Mouse (Mus musculus) testis, postnatal 14 days (tissue): ENCODE results near the gene Cd320.
"Not testable (repeated sequence)": the region's sequence is repeated elsewhere in the genome, so short reads cannot be mapped to it uniquely, and the experiment has no call there.

Experiments used
- DNase-seq: peaks from one replicate; pipeline ENCODE4 v3.0.0; 2021; ENCODE audit warnings: low spot score

The Cd320 gene

DNA sequence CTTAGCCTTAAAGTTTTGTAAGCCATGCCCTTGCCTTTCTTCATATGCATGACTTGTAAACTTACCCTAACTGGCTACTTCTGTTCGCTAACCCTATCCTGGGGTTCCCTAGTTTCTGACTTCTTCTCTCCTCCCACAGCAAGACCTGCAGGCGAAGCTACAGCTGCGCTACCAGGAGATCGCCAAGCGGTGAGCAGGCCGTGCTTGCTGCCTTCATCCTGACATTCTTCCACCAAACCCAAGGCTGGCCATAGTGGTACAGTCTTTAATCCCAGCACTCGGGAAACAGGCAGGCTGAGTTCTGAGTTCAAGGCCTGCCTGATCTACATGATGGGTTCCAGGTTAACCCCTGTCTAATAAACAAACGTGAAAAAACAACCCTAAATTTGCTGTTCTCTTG is 17.4 kb upstream of the Cd320 start:
- DNase-seq, result no peak

DNA sequence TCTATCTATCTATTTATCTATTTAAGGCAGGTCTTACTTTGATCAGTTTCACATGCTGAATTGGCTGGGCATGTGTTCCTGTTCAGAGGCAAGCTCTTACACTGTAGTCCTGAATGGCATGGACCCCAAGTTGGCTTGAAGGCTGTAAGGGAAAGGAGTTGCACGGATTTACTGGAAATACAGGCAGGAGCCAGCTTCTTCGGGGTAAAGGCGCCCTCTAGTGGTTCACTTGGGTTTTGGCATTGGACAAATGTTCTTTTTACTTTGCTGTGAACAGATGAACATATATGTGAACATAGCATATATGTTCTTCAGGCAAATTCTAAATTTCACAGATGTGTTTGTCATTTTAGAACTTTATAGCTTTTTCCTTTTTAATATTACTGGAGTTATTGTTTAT is 16.0 kb upstream of the Cd320 start:
- peak; percentile 55 for DNase-seq

DNA sequence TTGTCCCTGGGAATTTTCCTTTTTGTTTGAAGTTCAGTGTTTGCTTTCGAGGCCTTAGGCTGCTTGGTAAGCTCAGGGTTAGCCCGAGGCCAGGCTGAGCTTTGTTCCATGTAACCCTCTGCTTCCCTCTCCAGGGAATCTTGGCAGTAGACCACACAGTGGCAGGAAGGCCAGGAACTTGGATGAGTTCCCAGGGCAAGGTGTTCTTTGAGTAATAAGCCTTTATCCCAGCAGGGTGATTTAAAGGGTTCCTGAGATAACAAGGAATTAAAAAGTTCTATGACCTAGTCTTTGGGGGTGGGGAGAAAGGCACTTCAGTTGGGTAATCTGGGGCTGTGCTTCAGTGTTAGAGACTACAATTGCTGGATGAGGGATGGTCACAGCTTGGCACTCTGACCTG is 14.0 kb upstream of the Cd320 start:
- peak; percentile 76 for DNase-seq

DNA sequence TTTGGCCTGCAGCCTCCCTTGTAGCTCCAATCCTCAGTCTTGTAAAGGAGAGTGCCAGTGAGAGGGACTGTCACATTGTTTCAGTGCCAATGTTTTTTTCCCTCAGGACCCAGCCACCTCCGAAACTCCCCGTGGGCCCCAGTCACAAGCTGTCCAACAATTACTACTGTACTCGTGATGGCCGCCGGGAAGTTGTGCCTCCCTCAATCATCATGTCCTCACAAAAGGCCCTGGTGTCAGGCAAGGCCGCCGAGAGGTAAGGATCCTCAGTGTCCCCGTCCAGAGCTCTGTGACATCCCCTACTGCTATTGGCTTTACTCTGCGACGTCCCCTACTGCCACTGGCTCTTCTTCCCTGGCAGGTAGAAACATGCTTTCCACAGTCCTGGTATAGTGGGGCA is 13.3 kb upstream of the Cd320 start:
- DNase-seq, result no peak

DNA sequence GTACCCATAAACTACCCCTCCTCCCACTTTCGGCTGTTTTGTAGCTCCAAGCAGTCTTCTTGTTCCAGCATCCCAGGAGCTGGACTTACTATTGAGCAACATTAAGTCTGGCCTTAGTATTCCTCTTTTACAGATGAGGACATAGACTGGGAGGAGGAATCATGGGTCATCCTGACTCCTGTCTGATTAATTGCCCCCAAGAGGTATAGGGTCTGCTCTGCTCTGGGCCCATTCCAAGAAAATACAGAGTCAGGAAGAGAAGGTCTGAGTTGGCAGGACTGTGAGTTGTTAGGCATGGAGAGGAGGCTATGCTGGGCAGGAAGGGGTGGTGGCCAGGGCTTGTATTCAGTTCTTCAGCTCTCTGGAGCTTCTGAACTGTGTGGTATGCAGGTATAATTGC is 1.3 kb downstream of the Cd320 start:
- no peak for DNase-seq

DNA sequence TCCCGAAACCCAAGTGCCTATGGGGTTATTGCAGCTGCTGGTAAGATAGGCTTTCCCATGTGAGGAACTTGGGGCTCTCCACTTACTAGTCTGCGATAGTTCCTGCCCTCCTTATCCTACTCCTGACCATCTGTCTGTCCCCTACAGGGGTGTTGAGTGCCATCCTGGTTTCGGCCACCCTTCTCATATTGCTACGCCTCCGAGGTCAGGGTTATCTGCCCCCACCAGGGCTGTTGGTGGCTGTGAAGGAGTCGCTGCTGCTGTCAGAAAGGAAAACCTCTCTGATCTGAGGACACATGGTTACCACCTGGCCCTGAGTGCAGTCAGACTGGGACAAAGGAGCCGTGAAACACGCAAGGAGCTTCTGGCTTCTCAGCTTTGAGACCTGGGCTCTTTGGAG is 5.2 kb downstream of the Cd320 start:
- no peak for DNase-seq

DNA sequence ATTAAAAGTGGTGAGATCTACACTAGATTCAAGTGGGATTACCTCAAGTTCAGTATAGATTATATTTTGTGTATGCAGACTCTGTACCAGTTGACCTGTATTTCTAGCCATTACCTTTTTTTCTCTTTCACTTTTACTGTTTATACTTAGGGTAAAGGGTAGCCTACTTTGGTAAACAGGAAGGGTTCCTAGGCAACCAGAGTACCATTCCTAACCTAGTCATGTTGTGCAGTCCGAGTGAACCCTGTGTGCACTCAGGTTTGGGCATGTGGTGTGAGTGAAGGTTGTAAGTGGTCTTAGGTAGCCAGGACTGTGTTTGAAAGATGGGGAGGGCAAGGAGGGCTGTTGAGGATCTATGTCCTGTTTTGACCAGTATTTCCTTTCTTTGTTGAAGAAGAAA is 8.4 kb downstream of the Cd320 start:
- DNase-seq, result no peak

DNA sequence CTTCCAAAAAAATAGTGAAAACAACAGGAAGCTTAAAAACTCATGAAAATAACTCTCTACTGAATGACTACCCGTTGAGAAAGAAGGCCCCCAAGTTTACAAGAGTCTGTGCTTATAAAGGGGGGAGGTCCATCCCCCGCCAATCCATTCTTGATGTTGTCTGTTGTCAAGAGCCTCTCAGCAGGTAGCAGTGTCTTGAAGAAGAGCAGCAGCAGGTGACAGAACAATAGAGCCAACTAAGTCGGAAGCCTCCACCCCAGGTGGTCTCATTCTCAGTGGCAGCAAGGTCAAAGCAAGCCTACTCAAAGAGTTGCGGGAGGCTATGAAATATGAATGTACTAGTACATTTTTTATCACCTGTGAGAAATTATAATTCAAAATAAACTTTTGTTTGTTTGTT is 14.9 kb downstream of the Cd320 start:
- no peak for DNase-seq

DNA sequence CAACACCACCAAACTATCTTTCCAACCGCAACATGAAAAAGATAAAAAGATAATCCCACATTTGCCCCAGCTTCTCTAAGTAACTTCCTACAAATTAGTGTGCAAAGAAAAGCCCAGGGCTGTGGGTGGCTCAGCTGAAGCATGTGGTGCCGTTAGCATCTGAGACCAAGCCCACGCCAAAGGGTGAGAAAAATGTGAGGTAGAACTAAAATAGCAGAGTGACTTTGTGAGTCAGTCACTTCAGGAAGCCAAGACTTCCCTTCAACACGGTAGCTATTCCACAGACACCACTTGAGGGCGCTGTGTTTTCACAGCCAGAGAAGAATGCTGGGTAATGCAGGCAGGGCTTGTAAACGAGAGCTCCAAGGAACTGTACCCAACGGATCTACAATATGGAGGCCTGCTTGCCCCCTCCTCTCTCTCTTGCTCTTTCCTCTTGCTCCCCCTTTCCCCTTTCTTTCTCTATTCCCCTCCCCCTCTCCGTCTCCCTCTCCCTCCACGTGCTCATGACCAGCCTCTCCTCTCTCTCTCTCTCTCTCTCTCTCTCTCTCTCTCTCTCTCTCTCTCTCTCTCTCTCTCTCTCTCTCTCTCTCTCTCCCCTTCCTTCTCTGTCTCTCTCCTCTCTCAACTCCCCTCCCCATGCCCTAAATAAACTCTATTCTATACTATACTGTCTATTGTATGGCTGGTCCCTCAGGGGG is 22.6 kb downstream of the Cd320 start:
- DNase-seq, result no peak

DNA sequence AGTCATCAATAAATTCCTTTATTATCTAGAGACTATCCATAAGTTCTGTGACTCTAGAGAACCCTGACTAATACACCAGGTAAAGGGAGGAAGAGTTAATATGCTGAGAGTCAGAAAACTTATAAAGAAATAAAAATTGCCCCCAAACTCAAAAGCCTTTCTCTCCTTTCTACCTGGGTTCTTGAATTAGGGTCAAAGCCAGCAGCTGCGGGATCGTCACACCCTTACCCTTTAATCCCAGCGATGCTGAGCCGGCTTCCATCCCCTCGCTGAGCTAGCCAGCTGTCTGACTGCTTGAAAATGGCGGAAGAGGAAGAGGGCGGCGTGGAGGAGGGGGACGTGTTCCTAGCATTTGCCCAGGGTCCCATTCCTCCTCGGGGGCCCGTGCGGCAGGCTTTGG is 30.6 kb downstream of the Cd320 start, which contains the start of gene Gm7029:
TSS of gene Gm7029 (plus strand) at position 301 of the 400 bp plus-strand sequence.
- DNase-seq, result not testable (repeated sequence)

DNA sequence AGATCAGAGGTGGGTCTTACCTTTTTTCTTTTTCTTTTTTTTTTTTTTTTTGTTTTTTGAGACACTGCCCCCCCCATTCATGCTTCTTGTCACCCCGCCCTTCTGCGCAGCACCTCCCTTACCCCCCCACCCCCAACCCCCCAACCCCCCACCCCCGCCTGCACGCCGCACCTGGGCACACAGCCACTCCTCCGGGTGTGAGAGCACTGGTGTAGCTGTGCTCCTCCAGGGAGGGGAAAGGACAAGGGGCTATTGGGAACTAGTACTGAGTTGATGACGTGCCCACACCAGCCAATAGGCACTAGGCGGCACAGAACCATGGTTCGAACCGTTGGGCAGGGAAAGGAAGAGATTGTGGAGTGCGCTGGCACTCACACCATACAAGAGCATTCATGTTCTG is 31.5 kb downstream of the Cd320 start:
- no peak for DNase-seq

DNA sequence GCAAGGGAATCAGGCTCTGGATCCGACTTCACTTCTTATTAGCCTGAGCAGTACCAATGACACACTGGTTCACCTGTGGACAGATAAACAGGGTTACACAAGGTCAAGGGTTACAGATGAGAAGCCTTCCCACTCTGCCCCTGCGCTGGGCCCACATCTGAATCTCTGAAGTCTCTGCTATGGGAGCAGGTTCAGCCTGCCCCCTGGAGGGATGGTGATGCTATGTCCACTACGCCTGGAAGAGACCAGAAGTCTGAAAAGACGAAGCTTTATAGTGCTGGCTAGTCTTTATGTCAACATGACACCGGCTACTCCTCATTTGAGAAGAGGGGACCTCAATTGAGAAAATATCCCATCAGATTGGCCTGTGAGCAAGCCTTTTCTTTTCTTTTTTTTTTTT is 32.9 kb downstream of the Cd320 start:
- DNase-seq, result not testable (repeated sequence)

DNA sequence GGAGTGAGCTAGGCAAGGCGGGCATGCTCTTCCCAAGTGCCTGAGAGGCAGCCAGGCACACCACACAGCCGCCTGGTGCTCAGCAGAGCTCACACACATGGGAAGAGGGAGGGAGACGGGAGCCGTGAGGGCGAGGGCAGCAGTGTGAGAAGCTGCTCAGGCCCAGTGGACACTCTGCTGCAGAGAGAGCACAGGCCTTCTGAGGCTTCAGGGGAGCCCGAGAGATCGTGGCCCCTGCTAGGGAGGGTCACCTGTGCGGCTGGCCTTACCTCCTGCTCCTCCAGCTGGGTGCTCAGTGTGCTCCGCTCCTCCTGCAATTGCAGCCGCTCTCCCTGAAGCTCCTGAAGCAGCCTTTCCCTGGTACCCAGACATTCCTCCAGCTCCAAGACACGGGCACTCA is 41.4 kb downstream of the Cd320 start:
- DNase-seq, result not testable (repeated sequence)

DNA sequence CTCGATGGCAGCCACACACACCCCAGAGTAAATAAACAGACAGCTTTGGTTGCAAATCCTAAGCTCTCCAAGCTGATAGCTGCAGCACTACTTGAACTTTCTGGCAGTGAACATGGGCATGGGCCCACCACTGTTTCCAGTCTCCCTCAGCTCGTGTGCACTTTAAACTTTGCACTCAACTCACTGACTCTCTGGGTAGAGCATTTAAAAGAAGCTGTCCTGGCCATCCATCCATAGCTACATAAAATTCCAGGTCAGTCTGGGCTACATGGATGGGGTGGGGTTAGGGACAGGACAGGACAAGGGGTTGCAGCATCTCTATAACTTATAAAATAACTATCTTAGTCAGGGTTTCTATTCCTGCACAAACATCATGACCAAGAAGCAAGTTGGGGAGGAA is 44.9 kb downstream of the Cd320 start:
- not testable (repeated sequence) for DNase-seq

DNA sequence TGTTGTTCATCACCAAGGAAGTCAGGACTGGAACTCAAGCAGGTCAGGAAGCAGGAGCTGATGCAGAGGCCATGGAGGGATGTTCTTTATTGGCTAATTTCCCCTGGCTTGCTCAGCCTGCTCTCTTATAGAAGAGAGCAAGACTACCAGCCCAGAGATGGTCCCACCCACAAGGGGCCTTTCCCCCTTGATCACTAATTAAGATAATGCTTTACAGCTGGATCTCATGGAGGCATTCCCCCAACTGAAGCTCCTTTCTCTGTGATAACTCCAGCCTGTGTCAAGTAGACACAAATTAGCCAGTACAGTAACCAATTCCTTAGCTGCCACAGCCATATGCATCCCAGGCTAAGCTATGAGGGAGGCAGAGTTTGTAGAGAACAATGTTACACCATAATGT is 45.3 kb downstream of the Cd320 start:
- DNase-seq, result not testable (repeated sequence)

DNA sequence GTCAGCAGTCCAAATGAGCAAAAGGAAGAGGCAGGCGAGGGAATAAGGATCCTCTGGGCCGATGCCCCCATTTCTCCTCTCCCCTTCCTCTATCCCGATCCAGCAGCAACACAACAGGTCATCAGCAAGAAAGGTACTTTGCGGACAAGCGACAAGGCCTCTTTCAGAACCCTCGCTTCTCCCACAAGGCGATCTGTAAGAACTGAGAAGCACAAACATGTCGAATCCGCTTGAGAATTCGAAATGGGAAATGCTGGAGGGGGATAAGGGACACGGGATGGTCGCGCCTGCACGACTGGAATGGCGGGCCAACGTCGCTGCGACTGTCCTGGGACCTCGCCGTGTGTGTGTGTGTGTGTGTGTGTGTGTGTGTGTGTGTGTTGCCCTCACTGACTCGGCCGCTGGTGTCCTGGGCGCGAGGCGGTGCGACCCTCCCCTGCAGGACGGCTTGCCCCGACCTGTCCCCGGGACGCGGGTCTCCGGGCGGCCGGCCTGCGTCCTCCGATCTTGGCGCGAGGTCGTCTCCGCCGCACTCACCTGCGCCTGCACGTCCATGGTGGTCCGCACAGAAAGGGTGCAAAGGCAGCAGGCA is 47.1 kb downstream of the Cd320 start:
- not testable (repeated sequence) for DNase-seq

DNA sequence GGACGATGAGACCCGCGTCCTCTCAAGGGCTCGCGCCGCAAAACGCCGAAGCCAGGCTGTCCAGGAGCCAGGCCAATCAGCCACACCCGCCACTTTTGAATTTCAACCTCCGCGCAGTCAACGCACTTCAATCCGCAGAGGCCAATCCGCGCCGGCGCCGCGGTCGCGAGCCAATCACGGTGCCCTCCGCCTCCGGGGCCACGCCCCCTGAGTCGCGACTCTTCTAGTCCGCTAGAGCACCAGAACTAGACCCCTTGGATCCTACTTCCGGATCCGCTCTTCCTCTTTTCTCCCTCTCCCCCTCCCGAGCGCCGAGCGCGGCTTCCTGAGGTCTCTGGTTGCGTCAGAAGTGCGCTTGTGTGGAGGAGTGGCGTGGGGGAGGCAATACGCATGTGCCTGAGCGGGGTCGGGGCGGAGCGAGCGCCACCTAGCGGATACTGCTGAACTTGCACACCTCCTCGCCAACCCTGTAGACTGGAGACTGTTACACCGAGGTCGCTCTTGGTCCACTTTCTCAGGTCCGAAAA is 47.7 kb downstream of the Cd320 start, which contains the start of gene Kifc1:
TSS of gene Kifc1 (minus strand) at position 129 of the 527 bp plus-strand sequence.
- DNase-seq, result peak; percentile 100

DNA sequence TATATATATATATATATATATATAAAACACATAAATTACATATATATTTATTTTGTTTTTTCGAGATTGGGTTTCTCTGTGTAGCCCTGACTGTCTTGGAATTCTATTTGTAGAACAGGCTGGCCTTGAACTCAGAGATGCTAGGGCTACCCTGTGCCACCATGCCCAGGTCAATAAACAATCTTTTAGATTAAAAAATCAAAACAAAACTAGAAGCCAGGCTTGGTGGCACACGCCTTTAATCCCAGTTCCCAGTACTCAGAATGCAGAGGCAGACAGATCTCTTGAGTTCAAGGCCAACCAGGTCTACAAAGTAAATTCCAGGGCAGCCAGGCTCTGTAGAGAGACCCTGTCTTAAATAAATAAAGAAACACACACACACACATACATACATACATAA is 48.5 kb downstream of the Cd320 start:
- no peak for DNase-seq

DNA sequence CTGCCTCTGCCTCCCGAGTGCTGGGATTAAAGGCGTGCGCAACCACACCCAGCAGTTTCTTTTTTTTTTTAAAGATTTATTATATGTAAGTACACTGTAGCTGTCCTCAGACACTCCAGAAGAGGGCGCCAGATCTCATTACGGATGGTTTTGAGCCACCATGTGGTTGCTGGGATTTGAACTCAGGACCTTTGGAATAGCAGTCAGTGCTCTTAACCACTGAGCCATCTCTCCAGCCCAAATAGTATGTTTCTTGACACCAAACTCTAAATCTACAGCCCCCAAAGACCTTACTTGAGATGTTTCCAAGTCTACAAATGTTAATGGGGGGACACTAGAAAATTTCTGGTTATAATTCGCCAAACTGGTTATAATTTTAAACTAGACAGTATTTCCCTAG is 49.0 kb downstream of the Cd320 start:
- not testable (repeated sequence) for DNase-seq

DNA sequence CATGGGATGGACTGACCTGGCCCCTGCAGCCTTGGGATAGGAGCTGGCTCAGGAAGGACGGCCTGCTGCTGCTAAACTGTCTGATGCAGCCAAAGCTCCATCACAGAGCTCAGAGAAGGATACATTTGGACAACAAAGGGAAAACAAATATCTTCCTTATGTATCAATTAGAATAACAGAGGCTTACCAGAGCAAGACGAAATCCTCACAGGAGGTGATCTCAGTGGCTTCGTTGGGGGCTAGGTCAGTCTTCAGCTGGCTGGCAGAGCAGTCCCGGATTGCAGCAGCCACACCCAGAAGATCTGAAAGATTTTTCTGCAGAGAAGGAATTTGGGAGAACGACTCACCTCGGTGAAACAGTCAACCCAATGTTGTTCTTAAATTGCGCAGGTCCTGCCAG is 49.5 kb downstream of the Cd320 start:
- peak; percentile 36 for DNase-seq

DNA sequence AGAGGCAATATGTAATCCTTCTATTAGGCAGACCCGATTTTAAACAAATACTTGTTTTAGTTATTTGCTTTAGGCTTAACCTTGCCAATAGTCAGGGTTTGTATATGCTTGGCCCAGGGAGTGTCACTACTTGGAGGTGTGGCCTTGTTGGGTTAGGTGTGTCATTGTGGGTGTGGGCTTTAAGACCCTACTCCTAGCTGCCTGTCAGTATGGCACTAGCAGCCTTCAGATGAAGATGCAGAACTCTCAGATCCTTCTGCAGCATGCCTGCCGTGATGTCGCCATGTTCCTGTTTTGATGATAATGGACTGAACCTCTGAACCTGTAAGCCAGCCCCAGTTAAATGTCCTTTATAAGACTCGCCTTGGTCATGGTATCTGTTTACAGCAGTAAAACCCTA is 50.1 kb downstream of the Cd320 start:
- DNase-seq, result not testable (repeated sequence)

DNA sequence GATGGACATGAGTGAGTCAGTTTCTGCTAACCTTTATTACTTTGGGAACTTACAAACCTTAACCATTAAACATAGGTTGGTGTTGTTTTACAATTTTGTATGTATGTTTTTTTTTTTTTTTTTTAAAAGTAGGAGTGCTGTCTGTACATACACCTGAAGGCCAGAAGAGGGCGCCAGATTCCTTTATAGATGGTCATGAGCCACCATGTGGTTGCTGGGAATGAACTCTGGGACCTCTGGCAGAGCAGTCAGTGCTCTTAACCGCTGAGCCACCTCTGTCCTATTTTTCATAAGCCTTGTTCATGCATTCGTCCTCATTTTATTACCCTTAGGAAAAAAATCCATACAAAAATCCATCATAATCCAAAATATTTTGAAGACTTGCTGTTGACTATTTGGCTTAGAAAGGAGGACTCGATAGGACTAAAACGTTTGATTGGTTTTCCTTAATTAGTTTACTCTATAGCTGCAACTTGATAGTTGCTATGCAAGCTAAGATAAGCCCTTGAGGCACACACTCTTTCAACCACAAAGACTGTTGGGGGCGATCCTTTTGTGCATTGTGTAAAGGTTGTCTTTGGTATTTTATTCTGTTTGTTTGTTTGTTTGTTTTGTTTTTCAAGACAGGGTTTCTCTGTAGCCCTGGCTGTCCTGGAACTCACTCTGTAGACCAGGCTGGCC is 54.4 kb downstream of the Cd320 start:
- no peak for DNase-seq

DNA sequence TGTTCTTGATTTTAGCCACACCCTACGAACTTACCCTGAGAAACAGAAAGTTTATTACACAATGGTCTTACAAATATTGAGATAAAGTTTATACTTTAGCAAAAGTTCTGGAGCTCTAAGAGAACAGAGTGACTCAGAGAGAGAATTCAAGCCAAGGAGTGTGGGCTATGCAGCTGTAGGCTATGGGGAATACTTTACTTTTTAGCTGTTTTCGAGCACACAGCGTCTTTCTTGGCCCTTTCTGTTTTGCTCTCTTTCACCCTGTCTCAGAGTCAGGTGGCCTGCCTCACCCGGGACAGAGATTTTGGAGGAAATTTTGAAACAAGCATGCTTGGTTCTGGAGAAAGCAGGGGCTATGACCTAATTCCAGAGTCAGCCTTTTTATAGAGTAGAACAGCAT is 55.3 kb downstream of the Cd320 start:
- DNase-seq, result not testable (repeated sequence)
